Mouse (Mus musculus) left cerebral cortex, adult 11 months (tissue): ENCODE measurements at regions not wholly inside any gene's neighbourhood (a gene's known extent, or its start where the extent isn't known, plus 50 kb on each side); places are given as distances from the start of the nearest gene placed in this dataset.

Source experiments
- DNase-seq: peaks from one replicate; pipeline ENCODE4 v3.0.0; 2022; ENCODE audit warnings: low spot score

- DNase-seq = no peak
Measured at GRCm38 (mm10) chr2:166434554-166434953, 279.1 kb downstream of the Prex1 start.

DNA sequence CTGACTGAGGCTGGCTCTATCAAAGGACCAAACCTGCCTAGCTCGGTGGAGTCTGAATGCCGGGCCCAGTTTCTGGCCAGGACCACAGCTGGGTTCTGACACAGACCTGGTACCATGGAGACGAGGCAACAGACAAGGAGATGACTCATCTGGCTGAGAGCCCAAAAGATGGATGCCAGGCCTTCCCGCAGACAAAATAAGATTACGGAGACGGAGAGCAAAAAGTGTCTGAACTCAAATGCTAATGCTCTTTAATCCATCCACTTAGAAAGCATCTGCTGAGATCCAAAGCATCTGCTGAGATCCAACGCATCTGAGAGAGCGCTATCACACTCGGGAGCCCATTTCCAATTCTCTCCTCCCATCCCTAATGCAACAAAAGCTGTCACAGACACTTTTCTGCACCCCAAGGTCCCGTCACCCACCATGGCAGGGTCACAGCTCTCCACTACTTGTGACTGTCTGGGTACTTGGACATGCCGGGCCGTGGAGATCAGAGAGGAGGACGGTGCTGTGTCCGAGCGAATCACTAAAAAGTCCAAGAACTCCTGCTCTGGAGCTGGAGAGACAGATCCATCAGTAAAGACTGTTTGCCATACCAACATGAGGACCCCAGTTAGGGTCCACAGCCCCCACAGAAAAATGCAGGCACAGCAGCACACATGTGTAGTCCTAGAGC lies 278.3 kb upstream of the Sulf2 start:
- peak; percentile 65 for DNase-seq

- no peak for DNase-seq
Measured at GRCm38 (mm10) chr2:166432948-166433654, 277.6 kb upstream of the Sulf2 start.

DNA sequence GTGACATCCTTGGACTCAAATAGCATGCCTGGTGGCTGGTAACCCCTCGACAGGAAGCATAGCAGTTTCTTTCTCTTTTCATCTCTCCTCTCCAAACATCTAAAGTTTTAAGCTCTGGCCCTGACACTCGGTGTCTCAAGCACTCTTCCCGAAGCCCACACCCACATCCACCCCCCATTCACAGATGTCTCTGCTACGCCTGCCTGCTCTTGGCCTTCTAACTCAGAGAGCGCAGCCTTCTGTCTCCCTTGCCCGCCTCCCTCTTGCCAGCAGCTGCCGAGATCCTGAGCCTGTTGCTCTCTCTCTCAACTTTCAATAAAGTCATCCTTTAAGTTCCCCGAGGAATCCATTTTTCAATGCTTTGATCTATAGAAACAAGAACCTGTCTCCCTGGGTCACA lies 277.1 kb upstream of the Sulf2 start:
- no peak for DNase-seq

DNA sequence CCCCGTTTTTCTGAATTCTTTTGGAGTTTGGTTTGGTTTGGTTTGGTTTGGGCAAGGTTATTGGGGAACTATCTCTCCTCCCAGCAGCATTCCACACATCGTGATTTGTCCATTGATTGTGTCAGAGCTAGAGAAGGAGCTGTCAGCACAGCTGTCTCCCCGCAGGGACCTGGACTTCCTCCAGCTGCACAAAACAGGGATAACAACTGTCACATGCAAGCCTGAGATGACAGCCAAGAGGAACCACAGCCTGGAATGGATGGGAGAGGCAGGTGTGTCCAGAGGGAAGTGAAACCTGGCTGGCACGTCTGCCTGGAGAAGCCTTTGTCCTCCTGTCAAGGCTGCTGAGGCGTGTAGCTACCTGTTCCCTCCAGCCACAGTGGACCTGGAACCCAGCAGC lies 274.5 kb upstream of the Sulf2 start:
- no peak for DNase-seq

DNA sequence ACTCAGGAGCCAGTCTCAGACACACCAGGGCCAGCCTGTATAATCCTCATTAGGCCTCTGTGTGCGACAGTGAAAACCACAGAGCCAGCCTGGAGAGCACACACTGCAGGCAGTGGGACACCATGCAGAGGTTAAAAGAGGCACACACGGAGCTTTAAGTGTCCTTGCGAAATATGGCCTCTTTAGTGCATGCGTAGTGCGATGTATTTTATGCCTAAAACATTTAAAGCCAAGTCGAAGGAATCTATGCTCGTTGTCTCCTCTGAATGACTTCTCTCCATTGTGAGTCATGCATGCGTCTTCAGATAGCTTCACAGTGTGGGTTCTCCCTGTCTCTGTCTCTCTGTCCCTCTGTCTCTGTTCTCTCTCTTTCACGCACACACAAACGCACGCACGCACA lies 274.0 kb upstream of the Sulf2 start:
- no peak for DNase-seq

DNA sequence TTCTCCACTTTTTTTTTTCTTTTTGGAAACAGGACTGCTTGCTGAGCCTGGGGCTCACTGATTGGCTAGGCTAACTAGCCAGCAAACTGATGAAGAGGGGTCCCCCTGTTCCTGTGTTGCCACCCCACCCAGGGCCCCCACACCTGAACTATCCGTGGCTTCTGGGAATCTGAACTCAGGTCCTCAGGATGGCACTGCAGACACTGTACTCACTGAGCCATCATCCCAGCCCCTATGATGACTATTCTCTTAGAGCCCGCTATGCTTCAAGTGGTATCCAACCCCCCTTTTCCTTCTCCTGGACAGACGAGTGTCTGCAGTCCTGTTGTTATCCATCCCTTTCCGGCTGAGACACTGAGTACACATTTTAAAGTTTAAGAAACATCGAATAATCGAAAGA lies 271.9 kb upstream of the Sulf2 start:
- DNase-seq = no peak

- no peak for DNase-seq
Measured at GRCm38 (mm10) chr2:166426960-166427359, 271.5 kb upstream of the Sulf2 start.

GRCm38 (mm10) chr2:166426457-166426856 lies 271.0 kb upstream of the Sulf2 start:
- no peak for DNase-seq

DNA sequence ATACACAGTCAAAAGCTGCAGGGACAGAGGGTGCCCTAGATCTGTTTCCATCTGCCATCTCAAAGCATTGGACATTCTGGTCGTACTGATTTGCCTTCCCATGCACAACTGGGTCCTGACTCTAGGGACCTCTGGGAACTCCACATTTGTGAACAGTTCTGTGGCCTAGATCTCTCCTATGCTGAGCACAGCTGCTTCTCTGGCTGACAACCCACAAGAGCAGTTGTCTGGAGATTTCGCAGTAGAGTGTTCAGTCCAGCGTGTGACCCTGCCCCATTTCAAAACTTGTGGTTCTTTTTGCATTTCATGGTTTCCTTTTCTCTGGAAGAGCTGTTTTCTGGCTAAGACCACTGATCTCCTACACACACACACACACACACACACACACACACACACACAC lies 269.7 kb upstream of the Sulf2 start:
- DNase-seq = no peak

DNA sequence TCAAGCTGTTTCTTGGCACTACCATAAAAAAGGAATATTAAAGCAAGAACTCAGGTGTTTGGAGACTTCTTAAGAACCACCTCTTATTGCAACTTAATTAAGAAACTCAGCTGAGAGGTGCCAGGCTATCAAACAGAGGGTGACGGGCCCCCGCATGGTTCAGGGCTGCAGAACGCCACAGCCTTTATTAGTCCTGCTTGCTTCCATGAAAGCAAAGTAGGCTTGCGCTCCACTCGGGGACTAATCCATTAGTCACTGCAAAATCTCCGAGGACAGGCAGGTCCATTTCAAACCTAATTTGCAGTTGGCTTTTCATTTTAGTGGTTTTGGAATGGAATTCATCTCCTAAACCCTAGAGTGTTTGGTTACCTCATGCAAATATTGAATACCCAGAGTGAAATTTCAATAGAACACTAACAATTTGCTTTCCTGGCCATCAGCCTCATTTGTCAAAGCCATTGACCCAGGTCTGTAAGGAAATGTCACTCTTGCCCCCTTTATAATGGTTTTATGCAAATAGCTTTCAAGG lies 267.7 kb upstream of the Sulf2 start:
- DNase-seq = no peak

DNA sequence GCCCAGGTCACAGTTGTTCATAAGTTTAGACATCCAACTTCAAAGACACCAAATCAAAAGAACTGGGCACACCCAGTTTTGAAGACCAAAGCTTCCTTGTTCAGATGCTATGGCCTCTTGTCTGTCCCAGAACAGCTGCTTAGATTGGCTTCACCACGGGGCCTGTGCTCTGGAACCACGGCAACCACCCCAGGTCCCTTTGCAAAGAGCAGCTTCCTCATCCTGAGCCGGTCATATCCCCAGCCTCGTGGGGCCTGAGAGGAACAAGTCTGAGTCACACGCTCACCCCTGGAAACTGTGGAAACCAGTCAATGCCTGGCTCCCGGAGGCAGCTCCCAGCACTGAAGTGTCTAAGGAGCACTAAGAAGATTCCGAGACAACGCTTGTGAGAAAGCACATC lies 264.8 kb upstream of the Sulf2 start:
- no peak for DNase-seq

DNA sequence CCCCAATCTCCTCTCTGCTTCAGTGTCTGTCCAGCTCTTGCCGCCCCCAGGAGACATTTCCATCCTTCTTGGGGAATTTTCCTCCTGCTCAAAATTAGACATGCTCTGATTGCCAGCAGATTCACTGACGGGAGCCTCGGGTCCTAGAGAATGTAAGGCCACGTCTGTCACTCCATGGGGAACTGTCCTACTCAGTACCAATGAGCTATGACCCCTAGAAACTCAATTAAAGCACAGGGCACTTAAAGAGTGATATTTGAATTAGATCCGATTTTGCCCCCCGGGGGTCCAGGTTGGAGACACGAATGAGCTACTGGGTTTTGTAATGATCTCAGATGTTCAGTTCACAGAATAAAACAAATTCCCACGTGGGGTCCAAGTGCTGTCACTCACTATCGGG lies 263.8 kb upstream of the Sulf2 start:
- no peak for DNase-seq

DNA sequence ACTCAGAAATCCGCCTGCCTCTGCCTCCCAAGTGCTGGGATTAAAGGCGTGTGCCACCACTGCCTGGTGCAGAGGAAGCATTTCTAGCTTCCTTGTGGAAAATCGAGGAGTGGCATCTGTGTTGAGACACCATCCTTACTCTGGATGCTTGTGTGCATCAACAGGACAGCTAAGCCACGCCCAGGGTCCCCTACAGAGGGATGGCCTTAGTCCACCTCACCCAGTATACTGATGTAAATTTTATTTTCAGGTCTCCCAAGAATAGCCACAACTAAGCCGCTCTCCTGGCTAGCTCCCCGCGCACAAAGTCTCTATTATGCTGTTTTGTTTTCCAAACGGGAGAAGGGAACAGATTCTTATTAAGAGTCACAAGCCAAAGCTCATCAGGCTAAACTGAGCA lies 262.8 kb upstream of the Sulf2 start:
- no peak for DNase-seq

DNA sequence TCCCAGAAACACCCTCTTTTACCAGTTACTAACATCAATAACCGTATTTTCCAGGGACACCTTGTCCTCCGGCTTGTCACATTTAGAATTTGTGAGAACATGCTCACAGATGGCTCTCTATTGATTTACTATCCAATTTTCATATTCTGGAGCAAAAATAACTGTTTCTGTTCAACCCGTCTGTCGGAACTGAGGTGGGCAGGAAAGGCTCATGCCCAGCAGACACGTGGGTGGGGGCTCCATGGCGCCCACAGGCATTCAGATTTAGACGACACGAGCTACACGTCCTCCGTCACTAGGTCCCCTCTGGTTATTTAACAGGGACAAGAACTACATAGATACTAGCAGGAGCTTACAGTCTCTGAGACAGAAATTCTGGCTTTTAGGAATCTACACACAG lies 262.2 kb upstream of the Sulf2 start:
- peak; percentile 72 for DNase-seq

DNA sequence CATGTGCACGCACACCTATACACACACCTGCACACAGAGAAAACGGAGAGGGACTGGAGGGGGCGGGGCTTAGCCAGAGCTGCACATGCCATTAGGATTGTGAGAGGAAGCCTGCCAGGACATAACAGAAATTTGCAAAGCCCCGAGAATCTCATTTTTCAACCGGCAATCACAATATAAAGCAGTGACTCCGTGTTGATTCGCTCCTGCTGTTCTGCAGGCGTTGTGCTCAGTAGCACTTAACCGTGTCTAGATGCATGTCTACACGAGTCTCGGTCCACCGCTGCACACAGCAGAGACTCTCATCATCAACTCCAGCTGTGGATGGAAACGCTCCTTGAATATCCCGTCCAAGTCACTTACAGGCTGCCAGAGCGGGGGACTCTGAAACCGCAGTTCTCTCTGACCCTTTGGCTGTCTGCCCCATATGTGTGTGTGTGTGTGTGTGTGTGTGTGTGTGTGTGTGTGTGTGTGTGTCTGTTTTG lies 260.1 kb upstream of the Sulf2 start:
- no peak for DNase-seq

DNA sequence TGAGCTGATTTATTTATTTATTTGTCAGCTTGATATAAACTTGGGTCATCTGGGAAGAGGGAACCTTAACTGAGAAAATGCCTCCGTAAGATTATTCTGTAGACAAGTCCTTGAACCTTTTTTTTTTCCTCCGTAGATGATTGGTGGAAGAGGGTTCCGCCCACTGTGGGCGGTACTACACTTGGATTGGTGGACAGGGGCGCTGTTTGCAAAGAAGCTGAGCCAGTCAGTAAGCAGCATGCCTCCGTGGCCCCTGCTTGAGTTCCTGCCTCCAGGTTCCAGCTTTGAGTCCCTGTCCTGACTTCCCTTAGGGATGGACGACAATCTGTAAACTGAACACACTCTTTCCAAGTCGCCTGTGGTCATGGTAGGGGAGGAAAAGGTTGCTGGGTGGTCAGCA lies 259.4 kb upstream of the Sulf2 start:
- no peak for DNase-seq

DNA sequence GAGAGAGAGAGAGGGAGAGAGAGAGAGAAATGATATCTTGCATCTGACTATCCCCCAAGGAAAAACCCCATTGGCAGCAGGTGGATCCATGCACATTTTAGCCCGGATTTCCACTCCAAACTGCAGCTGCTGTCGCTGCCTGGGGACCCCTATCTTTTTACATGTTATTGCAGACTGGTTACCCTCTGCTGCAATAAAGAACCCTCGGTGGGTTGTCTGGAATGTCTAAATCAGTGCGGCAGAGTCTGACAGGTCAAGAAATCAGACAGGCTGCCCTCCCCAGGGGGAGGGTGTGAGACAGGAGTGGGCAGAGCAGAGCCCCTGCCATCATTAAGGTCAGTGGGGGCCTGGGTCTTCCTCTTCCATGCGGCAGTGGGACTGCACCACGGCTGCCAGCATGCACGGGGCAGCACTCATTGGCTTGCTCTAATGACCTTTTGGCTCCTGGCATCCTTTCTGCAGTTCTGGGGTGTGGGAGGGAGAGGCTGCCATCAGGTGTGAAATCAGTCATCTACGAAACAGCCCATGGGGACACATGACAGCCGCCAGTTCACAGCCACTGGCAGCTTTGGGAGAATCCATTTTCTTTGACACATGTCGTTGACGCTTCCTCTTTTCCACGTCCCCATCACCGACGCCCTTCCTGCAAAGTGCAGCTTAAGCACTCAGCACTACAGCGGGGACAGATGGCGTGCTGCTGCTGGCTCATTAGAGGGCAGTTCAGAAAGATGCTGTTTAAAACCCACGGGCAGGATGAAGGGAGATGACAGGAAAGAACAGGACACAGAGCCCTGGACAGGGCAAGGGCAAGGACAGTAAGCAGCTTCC lies 256.8 kb upstream of the Sulf2 start:
- DNase-seq = no peak

DNA sequence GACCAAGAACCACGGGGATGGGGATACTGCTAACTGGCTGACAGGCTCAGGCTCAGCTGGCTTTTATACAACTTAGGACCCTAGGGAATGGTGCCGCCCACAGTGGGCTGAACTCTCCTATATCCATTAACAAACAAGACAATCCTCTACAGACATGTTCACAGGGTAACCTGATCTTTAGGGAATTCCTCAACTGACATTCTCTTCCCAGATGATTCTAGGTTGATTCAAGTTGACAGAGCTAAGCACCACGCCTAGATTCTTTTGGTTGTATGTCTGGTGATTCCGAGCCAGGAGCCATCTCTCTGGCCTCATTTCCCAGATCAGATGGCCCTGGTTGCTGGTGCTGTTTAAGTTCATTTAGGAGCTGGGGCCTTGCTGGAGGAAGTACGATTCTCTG lies 253.9 kb upstream of the Sulf2 start:
- DNase-seq = no peak

GRCm38 (mm10) chr2:166408806-166409205 lies 253.3 kb upstream of the Sulf2 start:
- DNase-seq = no peak

GRCm38 (mm10) chr2:166408009-166408408 lies 252.5 kb upstream of the Sulf2 start:
- DNase-seq = no peak

- DNase-seq = no peak
Measured at GRCm38 (mm10) chr2:166406826-166407225, 251.4 kb upstream of the Sulf2 start.

GRCm38 (mm10) chr2:166403319-166403718 lies 247.9 kb upstream of the Sulf2 start:
- DNase-seq = peak; percentile 46
